Mouse (Mus musculus): Measurements from ENCODE around the gene Rpl9-ps1. TPM values are rescaled to one million over a fixed set of nuclear protein-coding genes. Genes with fewer than 3 reads are reported as not detected.

Rpl9-ps1 gene
- polyA plus RNA-seq, 1 experiment = not detected

GRCm38 (mm10) chr11:83603399-83603798 is 42.0 kb downstream of the Rpl9-ps1 start:
- Histone ChIP-seq H3K4me1 (ENCODE audit: control insufficient read depth, insufficient read depth, low read length) (no peaks in the 10 kb centered on the region), H3K4me3 (ENCODE audit: insufficient read depth, low read length) (no peak overlapping the region), H3K27ac (ENCODE audit: insufficient read depth, low read length) (no peak overlapping the region)
- TF ChIP-seq POLR2A (IDR thresholded peaks at IDR 0.05; ENCODE audit: extremely low read depth, insufficient read depth, low read length) = no peak
- no peak for TF ChIP-seq CTCF (IDR thresholded peaks at IDR 0.05; ENCODE audit: extremely low read depth, insufficient read depth, low read length)

- no peaks in the 10 kb centered on the region for H3K4me1 ChIP-seq (ENCODE audit: control insufficient read depth, insufficient read depth, low read length)
- H3K4me3 ChIP-seq (ENCODE audit: insufficient read depth, low read length) = no peak overlapping the region
- TF ChIP-seq CTCF (IDR thresholded peaks at IDR 0.05; ENCODE audit: extremely low read depth, insufficient read depth, low read length) = no peak
- no peak for TF ChIP-seq POLR2A (IDR thresholded peaks at IDR 0.05; ENCODE audit: extremely low read depth, insufficient read depth, low read length)
- no peak overlapping the region for H3K27ac ChIP-seq (ENCODE audit: insufficient read depth, low read length)
Measured at GRCm38 (mm10) chr11:83600576-83600975, 44.8 kb downstream of the Rpl9-ps1 start.

GRCm38 (mm10) chr11:83598991-83599390 is 46.4 kb downstream of the Rpl9-ps1 start:
- TF ChIP-seq POLR2A (IDR thresholded peaks at IDR 0.05; ENCODE audit: extremely low read depth, insufficient read depth, low read length) (no peak), CTCF (IDR thresholded peaks at IDR 0.05; ENCODE audit: extremely low read depth, insufficient read depth, low read length) (no peak)
- Histone ChIP-seq H3K4me3 (ENCODE audit: insufficient read depth, low read length) (no peak overlapping the region), H3K27ac (ENCODE audit: insufficient read depth, low read length) (no peak overlapping the region), H3K4me1 (ENCODE audit: control insufficient read depth, insufficient read depth, low read length) (no peaks in the 10 kb centered on the region)

- Histone ChIP-seq H3K27ac (ENCODE audit: insufficient read depth, low read length) (no peak overlapping the region), H3K4me3 (ENCODE audit: insufficient read depth, low read length) (no peak overlapping the region), H3K4me1 (ENCODE audit: control insufficient read depth, insufficient read depth, low read length) (no peaks in the 10 kb centered on the region)
- TF ChIP-seq POLR2A (IDR thresholded peaks at IDR 0.05; ENCODE audit: extremely low read depth, insufficient read depth, low read length) (no peak), CTCF (IDR thresholded peaks at IDR 0.05; ENCODE audit: extremely low read depth, insufficient read depth, low read length) (no peak)
Measured at GRCm38 (mm10) chr11:83598207-83598837, 47.1 kb downstream of the Rpl9-ps1 start.

- no peak for TF ChIP-seq POLR2A (IDR thresholded peaks at IDR 0.05; ENCODE audit: extremely low read depth, insufficient read depth, low read length)
- TF ChIP-seq CTCF (IDR thresholded peaks at IDR 0.05; ENCODE audit: extremely low read depth, insufficient read depth, low read length) = no peak
- no peaks in the 10 kb centered on the region for H3K4me1 ChIP-seq (ENCODE audit: control insufficient read depth, insufficient read depth, low read length)
- H3K27ac ChIP-seq (ENCODE audit: insufficient read depth, low read length) = no peak overlapping the region
- no peak overlapping the region for H3K4me3 ChIP-seq (ENCODE audit: insufficient read depth, low read length)
Measured at GRCm38 (mm10) chr11:83597796-83598195, 47.6 kb downstream of the Rpl9-ps1 start.

- Histone ChIP-seq H3K4me1 (ENCODE audit: control insufficient read depth, insufficient read depth, low read length) (no peaks in the 10 kb centered on the region), H3K4me3 (ENCODE audit: insufficient read depth, low read length) (no peak overlapping the region), H3K27ac (ENCODE audit: insufficient read depth, low read length) (no peak overlapping the region)
- TF ChIP-seq POLR2A (IDR thresholded peaks at IDR 0.05; ENCODE audit: extremely low read depth, insufficient read depth, low read length) (no peak), CTCF (IDR thresholded peaks at IDR 0.05; ENCODE audit: extremely low read depth, insufficient read depth, low read length) (no peak)
Measured at GRCm38 (mm10) chr11:83595669-83596455, 49.6 kb downstream of the Rpl9-ps1 start.

Other genes starting within 250 kb of the Rpl9-ps1 start
- gene Rasl10b, start 236.5 kb downstream of the Rpl9-ps1 start, polyA plus RNA-seq (2012; rRNA removed) = 252 and 271 TPM in 2 replicates
- gene Gas2l2, start 216.2 kb downstream of the Rpl9-ps1 start, polyA plus RNA-seq (2012; rRNA removed) = 0.10 TPM in 1 of 2 replicates, not detected in the other
- 0.75 and 0.95 TPM in 2 replicates for gene 1700020L24Rik, start 207.9 kb downstream of the Rpl9-ps1 start, polyA plus RNA-seq (2012; rRNA removed)
- 3.9 and 5.3 TPM in 2 replicates for gene Mmp28, start 182.6 kb downstream of the Rpl9-ps1 start, polyA plus RNA-seq (2012; rRNA removed)
- gene Taf15, start 172.5 kb downstream of the Rpl9-ps1 start, polyA plus RNA-seq (2012; rRNA removed) = 43.0 and 50.8 TPM in 2 replicates
- not detected in 2 replicates for gene Heatr9, start 123.4 kb downstream of the Rpl9-ps1 start, polyA plus RNA-seq (2012; rRNA removed)
- gene Ccl5, start 115.1 kb downstream of the Rpl9-ps1 start, polyA plus RNA-seq (2012; rRNA removed) = 0.58 and 1.0 TPM in 2 replicates
- 1.7 and 2.1 TPM in 2 replicates for gene Ccl9, start 67.0 kb downstream of the Rpl9-ps1 start, polyA plus RNA-seq (2012; rRNA removed)
- gene Ccl6, start 52.5 kb downstream of the Rpl9-ps1 start, polyA plus RNA-seq (2012; rRNA removed) = 2.8 and 3.6 TPM in 2 replicates
- 0.76 and 0.84 TPM in 2 replicates for gene Ccl3, start 3.7 kb upstream of the Rpl9-ps1 start, polyA plus RNA-seq (2012; rRNA removed)
- gene Ccl4, start 17.0 kb upstream of the Rpl9-ps1 start, polyA plus RNA-seq (2012; rRNA removed) = 0.35 and 0.42 TPM in 2 replicates
- gene Wfdc17, start 58.4 kb upstream of the Rpl9-ps1 start, polyA plus RNA-seq (2012; rRNA removed) = 0.49 and 1.3 TPM in 2 replicates
- gene Wfdc18, start 63.4 kb upstream of the Rpl9-ps1 start, polyA plus RNA-seq (2012; rRNA removed) = 4.2 and 5.8 TPM in 2 replicates
- not detected in 2 replicates for gene Wfdc21, start 101.3 kb upstream of the Rpl9-ps1 start, polyA plus RNA-seq (2012; rRNA removed)
- gene Heatr6, start 108.1 kb upstream of the Rpl9-ps1 start, polyA plus RNA-seq (2012; rRNA removed) = 16.6 and 16.9 TPM in 2 replicates
- 0.04 TPM in 1 of 2 replicates, not detected in the other for gene Hnf1b, start 204.4 kb upstream of the Rpl9-ps1 start, polyA plus RNA-seq (2012; rRNA removed)

All from cortical plate, adult 2 months (tissue).